Mouse (Mus musculus): Measurements from ENCODE around the gene Sds.
"Not testable (repeated sequence)": the region's sequence is repeated elsewhere in the genome, so short reads cannot be mapped to it uniquely, and the experiment has no call there.

The Sds gene

DNA sequence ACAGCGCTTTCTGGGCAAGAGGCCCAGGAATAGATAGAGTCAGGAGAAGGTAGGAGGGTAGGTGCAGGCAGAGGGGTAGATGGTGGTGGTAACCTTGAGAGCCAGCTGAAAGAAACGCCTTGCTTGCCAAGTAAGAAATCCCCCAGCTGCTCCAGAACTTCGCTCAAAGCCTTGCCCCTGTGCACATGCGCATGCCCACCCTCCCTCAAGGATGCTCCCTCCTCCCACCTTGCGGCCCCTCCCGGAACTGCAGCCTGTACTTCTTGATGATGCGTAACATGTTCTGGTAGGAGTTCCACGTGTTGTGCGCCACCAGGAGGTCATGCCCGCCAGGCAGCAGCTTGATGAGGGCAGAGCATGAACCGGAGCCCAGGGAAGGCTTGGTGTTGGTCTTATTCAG, 16.1 kb downstream of the Sds start:
- DNase-seq (ENCODE audit: low spot score): no peak

DNA sequence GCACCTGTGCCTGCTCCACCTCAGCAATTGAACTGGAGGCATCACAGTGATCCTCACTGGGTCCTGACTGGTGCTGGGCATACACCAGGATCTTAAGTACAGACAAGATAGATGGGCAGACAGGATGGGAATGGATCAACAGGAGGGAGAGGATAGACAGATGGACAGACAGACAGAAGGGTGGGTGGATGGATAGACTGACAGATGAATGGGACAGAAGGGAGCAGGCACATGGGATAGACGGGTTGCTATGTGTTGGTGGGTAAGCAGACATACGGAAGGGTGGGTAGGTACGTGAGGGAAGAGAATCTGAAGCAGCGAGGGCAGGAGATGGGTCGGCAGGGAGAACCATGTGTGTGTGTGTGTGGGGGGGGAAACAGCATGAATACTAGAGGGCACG, 17.1 kb downstream of the Sds start:
- DNase-seq (ENCODE audit: low spot score): no peak

DNA sequence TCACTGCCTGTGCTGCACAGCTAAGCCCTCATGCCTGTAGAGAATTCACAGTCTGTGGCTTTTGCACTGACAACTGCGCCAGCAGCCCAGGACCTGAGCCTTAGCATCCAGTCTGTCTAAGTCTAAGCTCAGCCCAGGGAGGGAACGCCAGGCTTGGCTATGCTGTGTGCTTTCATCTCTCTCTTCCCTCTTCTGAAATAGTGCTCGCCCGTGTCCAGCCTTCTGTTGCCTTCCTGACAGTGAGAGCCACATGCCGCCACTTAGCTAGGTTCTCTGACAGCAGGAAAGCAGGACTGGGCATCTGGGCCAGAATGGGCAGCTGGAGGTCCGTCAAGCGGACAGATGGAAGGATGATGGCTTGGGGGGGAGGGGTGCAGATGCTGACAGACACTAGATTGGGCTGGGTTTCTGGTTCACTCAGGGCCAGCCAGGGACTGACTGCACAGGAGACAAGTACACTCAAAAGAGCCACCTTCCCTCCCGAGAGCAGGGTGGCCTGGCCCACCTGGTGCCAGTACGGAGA, 17.6 kb downstream of the Sds start:
- no peak for DNase-seq (ENCODE audit: low spot score)

GRCm38 (mm10) chr5:120495064-120495702, 18.9 kb downstream of the Sds start:
- DNase-seq (ENCODE audit: low spot score): no peak

GRCm38 (mm10) chr5:120495703-120496226, 19.4 kb downstream of the Sds start:
- DNase-seq (ENCODE audit: low spot score): no peak

DNA sequence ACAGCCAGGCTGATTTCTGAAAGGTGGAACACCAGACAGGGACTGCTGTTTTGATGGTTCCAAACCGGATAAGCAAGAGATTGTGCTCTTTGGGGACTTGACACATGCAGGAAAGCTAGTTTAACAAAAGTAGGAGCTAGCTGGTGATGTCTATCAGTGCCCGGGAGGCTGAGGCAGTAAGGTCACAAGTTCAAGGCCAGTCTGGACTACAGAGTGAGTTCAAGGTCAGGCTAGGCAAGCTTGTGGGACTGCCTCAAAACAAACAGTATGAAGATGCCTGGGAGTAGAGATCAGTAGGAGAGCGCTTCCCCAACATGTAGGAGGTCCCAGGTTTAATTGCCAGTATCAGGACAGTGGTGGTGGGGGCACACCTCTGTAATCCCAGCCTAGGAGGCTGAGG, 20.7 kb downstream of the Sds start:
- no peak for DNase-seq (ENCODE audit: low spot score)

DNA sequence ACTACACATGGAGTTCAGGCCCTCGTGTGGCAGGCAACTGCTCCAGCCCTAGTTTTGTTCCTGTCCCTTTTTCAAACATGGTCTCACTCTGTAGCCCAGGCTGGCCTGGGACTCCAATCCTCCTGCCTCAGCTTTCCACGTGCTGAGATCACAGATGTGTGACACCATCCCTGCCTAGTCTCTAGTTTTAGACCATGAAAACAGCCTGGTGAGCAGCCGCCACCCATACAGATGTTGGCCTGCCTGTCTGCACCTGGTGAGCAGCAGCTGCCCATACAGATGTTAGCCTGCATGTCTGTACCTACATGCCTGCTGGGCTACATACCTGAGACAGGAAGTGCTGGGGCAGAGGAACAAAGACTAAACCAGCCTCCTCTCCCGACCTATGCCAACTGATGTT, 22.9 kb downstream of the Sds start:
- DNase-seq (ENCODE audit: low spot score): no peak

- DNase-seq (ENCODE audit: low spot score): not testable (repeated sequence)
Observed at GRCm38 (mm10) chr5:120500609-120501008, 24.3 kb downstream of the Sds start.

DNA sequence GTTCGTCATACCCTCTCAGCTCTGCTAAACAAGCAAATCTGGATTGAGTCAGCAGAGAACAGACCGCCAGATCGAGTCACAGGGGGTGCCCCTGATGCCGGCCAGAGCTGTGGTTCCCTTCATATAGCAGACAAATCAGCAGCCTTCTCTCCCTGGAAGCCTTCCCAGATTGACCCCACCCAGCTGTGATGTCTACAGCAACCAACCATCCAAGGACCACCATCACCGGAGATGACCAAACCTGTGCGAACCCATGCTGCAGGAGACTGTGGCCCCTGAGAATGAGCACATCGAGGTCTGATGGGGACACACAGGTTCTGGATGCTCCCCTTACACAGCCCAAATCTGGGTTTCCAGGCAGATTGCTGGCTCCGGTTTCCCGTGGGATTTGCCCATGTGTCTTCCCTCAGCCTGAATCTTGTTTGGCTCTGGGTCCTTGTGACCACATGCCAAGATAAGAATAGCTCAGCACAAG, 25.9 kb downstream of the Sds start:
- no peak for DNase-seq (ENCODE audit: low spot score)

GRCm38 (mm10) chr5:120502675-120503143, 26.4 kb downstream of the Sds start:
- DNase-seq (ENCODE audit: low spot score): no peak

- peak; percentile 61 for DNase-seq (ENCODE audit: low spot score)
Observed at GRCm38 (mm10) chr5:120503144-120503795, 26.9 kb downstream of the Sds start, which contains the start of gene Plbd2. Gene Plbd2 (minus strand): TSS chr5:120503625.

GRCm38 (mm10) chr5:120505368-120505767, 29.0 kb downstream of the Sds start:
- peak; percentile 50 for DNase-seq (ENCODE audit: low spot score)

- DNase-seq (ENCODE audit: low spot score): no peak
Observed at GRCm38 (mm10) chr5:120505781-120506180, 29.5 kb downstream of the Sds start.

DNA sequence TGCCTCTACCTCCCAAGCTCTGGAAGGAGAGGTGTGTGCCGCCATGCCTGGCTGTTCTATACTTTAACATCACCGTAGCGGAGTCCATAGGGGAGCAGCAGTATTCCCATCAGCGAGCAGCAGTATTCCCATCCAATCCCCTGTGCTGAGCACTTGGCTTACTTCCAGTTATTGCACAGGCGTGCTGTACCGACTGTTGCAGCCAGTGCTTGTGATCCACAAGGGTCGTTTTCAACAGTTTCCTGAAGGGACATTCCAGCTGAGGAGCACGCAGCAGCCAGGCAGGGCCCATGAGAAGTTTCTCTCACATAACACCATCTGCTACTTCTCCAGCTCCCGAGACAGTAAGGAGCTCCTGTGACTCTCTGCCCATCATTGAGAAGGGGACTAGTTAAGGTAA, 30.2 kb downstream of the Sds start:
- no peak for DNase-seq (ENCODE audit: low spot score)

GRCm38 (mm10) chr5:120507311-120507710, 31.0 kb downstream of the Sds start:
- no peak for DNase-seq (ENCODE audit: low spot score)

- DNase-seq (ENCODE audit: low spot score): peak; percentile 82
Observed at GRCm38 (mm10) chr5:120510982-120511642, 34.8 kb downstream of the Sds start, which contains the start of gene Slc8b1. Gene Slc8b1 (plus strand): TSS chr5:120511168.

GRCm38 (mm10) chr5:120511643-120512220, 35.4 kb downstream of the Sds start:
- no peak for DNase-seq (ENCODE audit: low spot score)

- DNase-seq (ENCODE audit: low spot score): no peak
Observed at GRCm38 (mm10) chr5:120512911-120513555, 36.7 kb downstream of the Sds start.

GRCm38 (mm10) chr5:120514031-120514677, 37.8 kb downstream of the Sds start:
- no peak for DNase-seq (ENCODE audit: low spot score)

GRCm38 (mm10) chr5:120514754-120515153, 38.4 kb downstream of the Sds start:
- DNase-seq (ENCODE audit: low spot score): no peak

- no peak for DNase-seq (ENCODE audit: low spot score)
Observed at GRCm38 (mm10) chr5:120515451-120515850, 39.1 kb downstream of the Sds start.

All from ovary, postnatal 10 days (tissue).